Mouse (Mus musculus) liver, embryonic 13.5 days (tissue): ENCODE measurements around the gene Gfi1. TPM values are rescaled to one million over a fixed set of nuclear protein-coding genes. Genes with fewer than 3 reads are reported as not detected.

ENCODE experiments used
- ATAC-seq: fragments of 200-750 bp; cut with Nextera tagmentation; 2 replicates; pipeline ENCODE4 v1.8.0; 2017; ENCODE audit warnings: low read depth, mild to moderate bottlenecking, moderate number of reproducible peaks, moderate library complexity
- DNase-seq: peaks from one replicate; pipeline ENCODE4 v3.0.0; 2022
- H3K27ac ChIP-seq: fragments of 300-500 bp; sonication (generic); 2 replicates; pipeline ENCODE4 v1.5.1; 2015; ENCODE audit warnings: moderate library complexity, mild to moderate bottlenecking, inconsistent platforms
- H3K27me3 ChIP-seq: fragments of 300-500 bp; sonication (generic); 2 replicates; pipeline ENCODE4 v1.6.1; 2015; ENCODE audit warnings: mild to moderate bottlenecking, inconsistent platforms
- H3K36me3 ChIP-seq: fragments of 300-500 bp; sonication (generic); 2 replicates; pipeline ENCODE4 v1.6.1; 2015; ENCODE audit warnings: mild to moderate bottlenecking, inconsistent platforms
- H3K4me1 ChIP-seq: fragments of 300-500 bp; sonication (generic); replicated peaks from 2 replicates; pipeline ENCODE4 v1.6.1; 2015; ENCODE audit warnings: inconsistent platforms
- H3K4me2 ChIP-seq: fragments of 300-500 bp; sonication (generic); 2 replicates; pipeline ENCODE4 v1.6.1; 2015; ENCODE audit warnings: inconsistent platforms, mild to moderate bottlenecking, moderate library complexity
- H3K4me3 ChIP-seq: fragments of 300-500 bp; sonication (generic); replicated peaks from 2 replicates; pipeline ENCODE4 v1.5.1; 2015; ENCODE audit warnings: mild to moderate bottlenecking, inconsistent platforms
- H3K9ac ChIP-seq: fragments of 300-500 bp; sonication (generic); 2 replicates; pipeline ENCODE4 v1.6.1; 2015; ENCODE audit warnings: mild to moderate bottlenecking, inconsistent platforms
- H3K9me3 ChIP-seq: fragments of 300-500 bp; sonication (generic); replicated peaks from 2 replicates; pipeline ENCODE4 v1.6.1; 2016; ENCODE audit warnings: inconsistent platforms
- WGBS: fragments of 180-500 bp; shearing (Covaris S2); methylation state at CpG from one replicate; pipeline ENCODE4 v1.1.7; 2015; ENCODE audit not compliant: insufficient replicate concordance; 5-methylcytosine and 5-hydroxymethylcytosine counted together
- polyA plus RNA-seq: library from polyadenylated mRNA; unstranded; fragments of >200 nt; fragmentation: Nextera tagmentation; extraction: Ambion mirVana; gene quantifications from 2 replicates; pipeline ENCODE4 v1.2.1, GENCODE M21; 2015

The Gfi1 gene
- polyA plus RNA-seq, 1 experiment from 2014 or later: 0.65 TPM

DNA sequence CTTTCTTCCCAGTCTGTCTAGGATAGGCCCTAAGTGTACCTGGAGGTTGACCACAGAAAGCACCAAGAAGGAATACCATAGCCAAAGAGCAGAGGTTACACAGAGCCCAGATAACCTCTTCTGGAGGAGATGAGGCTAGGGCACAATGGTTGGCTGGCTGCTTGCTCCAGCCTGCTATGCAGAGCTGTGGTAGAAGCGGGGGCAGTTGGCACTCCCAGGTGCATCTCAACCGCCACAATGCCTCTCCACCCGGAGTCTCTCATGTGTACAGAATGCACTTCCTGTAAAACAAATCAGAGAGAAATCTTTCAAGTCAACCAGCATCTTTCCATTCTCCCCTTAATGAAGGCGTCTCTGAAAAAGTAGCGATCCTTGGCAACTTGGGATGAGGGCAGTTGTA, 13.2 kb upstream of the Gfi1 start:
- Histone ChIP-seq H3K36me3 (peaks cover 19% of the 10 kb centered on the region), H3K27me3 (no peaks in the 10 kb centered on the region), H3K9ac (no peak overlapping the region), H3K4me2 (no peak overlapping the region), H3K4me1 (no peaks in the 10 kb centered on the region), H3K27ac (no peak overlapping the region), H3K4me3 (no peak overlapping the region), H3K9me3 (no peaks in the 10 kb centered on the region)
- no peak for ATAC-seq
- DNase-seq: no peak
- WGBS: 87% methylated on average over 5 of the region's 5 CpGs

DNA sequence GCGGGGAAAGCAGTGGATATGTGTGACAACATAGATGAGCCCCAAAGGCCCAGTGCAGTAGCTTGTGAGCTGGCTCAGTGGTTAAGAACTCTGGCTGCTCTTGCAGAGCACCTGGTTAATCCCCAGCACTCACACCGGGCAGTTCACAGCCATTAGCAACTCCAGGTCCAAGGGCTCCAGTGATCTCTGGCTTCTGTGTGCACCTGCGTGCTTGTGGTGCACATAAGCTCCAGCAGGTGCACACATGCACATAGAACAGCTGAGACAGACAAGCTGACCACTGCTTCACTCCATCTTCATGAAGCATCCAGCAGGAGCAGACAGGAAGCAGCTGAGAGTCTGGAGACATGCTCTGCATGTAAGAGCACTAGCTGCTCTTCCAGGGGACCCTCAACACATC, 12.5 kb upstream of the Gfi1 start:
- Histone ChIP-seq H3K27ac (no peak overlapping the region), H3K9me3 (no peaks in the 10 kb centered on the region), H3K4me2 (no peak overlapping the region), H3K4me3 (no peak overlapping the region), H3K36me3 (peaks cover 12% of the 10 kb centered on the region; the same call in 1 of the 2 replicates), H3K27me3 (no peaks in the 10 kb centered on the region), H3K4me1 (no peaks in the 10 kb centered on the region), H3K9ac (no peak overlapping the region)
- 88% methylated on average over 3 of the region's 3 CpGs for WGBS
- ATAC-seq (no peak), DNase-seq (no peak)

- peaks cover 16% of the 10 kb centered on the region for H3K27me3 ChIP-seq
- H3K36me3 ChIP-seq: 0 out of 2 replicates have a peak, but pooled peaks cover 4% of the 10 kb centered on the region
- 36% methylated on average over 5 of the region's 5 CpGs for whole genome bisulfite sequencing
- no peak overlapping the region for H3K4me3 ChIP-seq
- H3K9me3 ChIP-seq: no peaks in the 10 kb centered on the region
- no peak overlapping the region for H3K4me2 ChIP-seq
- ATAC-seq (no peak), DNase-seq (no peak)
- H3K4me1 ChIP-seq: no peaks in the 10 kb centered on the region
- no peak overlapping the region for H3K9ac ChIP-seq
- H3K27ac ChIP-seq: no peak overlapping the region
Measured at GRCm38 (mm10) chr5:107736171-107736570, 10.3 kb upstream of the Gfi1 start.

DNA sequence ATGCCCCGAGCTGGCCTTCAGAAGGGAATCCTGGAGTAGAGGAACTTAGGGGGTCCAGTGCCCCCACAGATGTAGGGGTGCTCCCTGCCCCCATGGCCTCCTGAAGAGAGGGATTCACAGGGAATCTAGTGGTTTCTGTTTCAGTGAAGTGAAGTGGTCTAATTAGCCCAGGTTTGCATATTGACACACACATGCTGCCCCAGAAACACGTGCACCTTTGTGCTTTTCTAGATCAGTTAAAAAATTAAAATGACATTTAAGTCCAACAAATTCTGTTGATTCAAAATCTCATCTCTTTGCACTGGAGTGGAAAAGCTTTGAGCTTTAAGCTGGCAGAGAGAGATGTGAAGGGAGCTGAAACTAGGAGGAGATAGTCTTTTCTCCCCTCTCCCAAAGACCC, 6.0 kb upstream of the Gfi1 start:
- no peak for ATAC-seq
- DNase-seq: no peak
- no peak overlapping the region for H3K4me3 ChIP-seq
- no peak overlapping the region for H3K4me2 ChIP-seq
- no peaks in the 10 kb centered on the region for H3K4me1 ChIP-seq
- H3K9ac ChIP-seq: no peak overlapping the region
- no peak overlapping the region for H3K27ac ChIP-seq
- 33% methylated on average over 2 of the region's 2 CpGs for WGBS
- H3K9me3 ChIP-seq: no peaks in the 10 kb centered on the region
- H3K36me3 ChIP-seq: no peaks in the 10 kb centered on the region
- H3K27me3 ChIP-seq: peaks cover 51% of the 10 kb centered on the region

- WGBS: 47% methylated on average over 3 of the region's 3 CpGs
- Histone ChIP-seq H3K9me3 (no peaks in the 10 kb centered on the region), H3K36me3 (no peaks in the 10 kb centered on the region), H3K27ac (no peak overlapping the region), H3K9ac (no peak overlapping the region), H3K4me2 (no peak overlapping the region), H3K4me1 (no peaks in the 10 kb centered on the region), H3K27me3 (peaks cover 56% of the 10 kb centered on the region), H3K4me3 (no peak overlapping the region)
- ATAC-seq: no peak
- no peak for DNase-seq
Measured at GRCm38 (mm10) chr5:107731408-107731807, 5.6 kb upstream of the Gfi1 start.

- H3K9me3 ChIP-seq: no peaks in the 10 kb centered on the region
- H3K4me2 ChIP-seq: peak overlapping the region; percentile 56; the same call in 1 of the 2 replicates
- H3K36me3 ChIP-seq: no peaks in the 10 kb centered on the region
- ATAC-seq (no peak), DNase-seq (no peak)
- peaks cover 33% of the 10 kb centered on the region for H3K4me1 ChIP-seq
- no peak overlapping the region for H3K9ac ChIP-seq
- peaks cover 90% of the 10 kb centered on the region for H3K27me3 ChIP-seq
- WGBS: 28% methylated on average over 12 of the region's 12 CpGs
- peak overlapping the region; percentile 45; the same call in 1 of the 2 replicates for H3K4me3 ChIP-seq
- H3K27ac ChIP-seq: no peak overlapping the region
Measured at GRCm38 (mm10) chr5:107727007-107727402, 1.2 kb upstream of the Gfi1 start.

GRCm38 (mm10) chr5:107726281-107727006, 608 bp upstream of the Gfi1 start:
- Histone ChIP-seq H3K27ac (no peak overlapping the region), H3K4me2 (peak overlapping the region; percentile 56), H3K27me3 (peaks cover 91% of the 10 kb centered on the region), H3K9ac (no peak overlapping the region), H3K9me3 (no peaks in the 10 kb centered on the region), H3K36me3 (no peaks in the 10 kb centered on the region), H3K4me1 (peaks cover 37% of the 10 kb centered on the region), H3K4me3 (peak overlapping the region; percentile 45)
- DNase-seq: no peak
- ATAC-seq: no peak
- WGBS: under 1% methylated on average over 57 of the region's 57 CpGs

GRCm38 (mm10) chr5:107724661-107725434, 988 bp downstream of the Gfi1 start:
- Histone ChIP-seq H3K27ac (no peak overlapping the region), H3K4me1 (peaks cover 42% of the 10 kb centered on the region), H3K4me3 (peak overlapping the region; percentile 45), H3K9ac (peak overlapping the region; percentile 4; the same call in 1 of the 2 replicates), H3K9me3 (no peaks in the 10 kb centered on the region), H3K36me3 (no peaks in the 10 kb centered on the region), H3K27me3 (peaks cover 92% of the 10 kb centered on the region), H3K4me2 (peak overlapping the region; percentile 56)
- no peak for DNase-seq
- 2% methylated on average over 52 of the region's 52 CpGs for WGBS
- 0 out of 2 replicates have a peak, but pooled peaks have one; percentile 29 for ATAC-seq

DNA sequence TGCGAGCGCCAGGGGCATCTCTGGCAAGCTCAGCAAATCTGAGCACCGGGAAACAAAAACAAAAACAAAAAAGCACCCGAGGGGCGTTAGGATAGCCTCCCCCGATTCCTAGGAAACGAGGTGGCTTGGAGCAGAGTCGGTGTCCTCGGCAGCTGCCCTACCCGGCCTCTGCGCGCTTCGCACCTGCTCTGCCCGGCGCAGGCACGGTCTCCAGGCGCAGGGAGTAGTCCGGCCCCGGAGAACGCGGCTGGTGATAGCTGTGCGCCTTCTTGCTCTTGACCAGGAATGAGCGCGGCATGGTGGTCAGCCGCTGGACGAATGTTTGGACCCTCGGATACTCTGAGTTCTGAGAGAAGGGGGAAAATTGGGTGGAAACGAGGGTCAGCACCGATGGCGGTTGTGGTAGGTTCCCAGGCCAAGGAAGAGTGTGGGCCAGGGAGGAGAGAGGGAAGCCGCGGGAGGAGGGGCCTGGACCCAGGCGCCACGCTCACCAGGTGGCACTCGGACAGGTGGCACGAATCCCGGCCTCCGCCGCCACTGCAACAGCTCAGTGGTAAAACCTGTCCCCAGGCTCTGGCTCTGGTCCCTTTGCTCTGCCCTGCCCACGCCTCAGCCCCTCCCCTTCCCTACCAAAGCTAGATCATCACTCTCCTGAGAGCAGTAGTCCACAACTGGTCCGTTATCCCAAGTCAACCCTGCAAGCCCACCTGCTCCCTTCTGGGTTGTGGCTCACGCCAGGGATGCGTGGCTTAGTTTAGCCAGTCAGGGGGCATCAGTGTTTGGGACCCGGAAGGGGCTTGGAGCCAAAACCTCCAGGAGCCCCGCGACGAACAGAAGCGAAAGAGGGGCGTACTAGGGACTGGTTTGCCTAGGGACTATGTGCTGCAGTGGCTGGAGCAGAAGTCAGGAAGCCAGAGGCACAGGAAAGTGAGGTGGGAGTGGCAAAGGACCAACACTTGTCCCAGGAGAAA, 2.0 kb downstream of the Gfi1 start:
- under 1% methylated on average over 49 of the region's 49 CpGs for WGBS
- no peaks in the 10 kb centered on the region for H3K36me3 ChIP-seq
- DNase-seq (no peak), ATAC-seq (peak; percentile 32; the same call in 1 of the 2 replicates)
- H3K9ac ChIP-seq: no peak overlapping the region
- no peak overlapping the region for H3K27ac ChIP-seq
- peak overlapping the region; percentile 56 for H3K4me2 ChIP-seq
- H3K4me1 ChIP-seq: peaks cover 42% of the 10 kb centered on the region
- peaks cover 100% of the 10 kb centered on the region for H3K27me3 ChIP-seq
- H3K9me3 ChIP-seq: no peaks in the 10 kb centered on the region
- H3K4me3 ChIP-seq: peak overlapping the region; percentile 45

- no peak overlapping the region for H3K9ac ChIP-seq
- ATAC-seq (no peak), DNase-seq (no peak)
- H3K27ac ChIP-seq: no peak overlapping the region
- peak overlapping the region; percentile 45 for H3K4me3 ChIP-seq
- no peaks in the 10 kb centered on the region for H3K36me3 ChIP-seq
- no peaks in the 10 kb centered on the region for H3K9me3 ChIP-seq
- WGBS: 4% methylated on average over 34 of the region's 34 CpGs
- peak overlapping the region; percentile 56 for H3K4me2 ChIP-seq
- H3K4me1 ChIP-seq: peaks cover 42% of the 10 kb centered on the region
- H3K27me3 ChIP-seq: peaks cover 98% of the 10 kb centered on the region
Measured at GRCm38 (mm10) chr5:107722661-107723532, 2.9 kb downstream of the Gfi1 start.
